Mouse (Mus musculus) layer of hippocampus, postnatal 10 days (tissue): ENCODE results near the gene Eif4a1. TPM values are rescaled to one million over a fixed set of nuclear protein-coding genes. Genes with fewer than 3 reads are reported as not detected.

Experiments used
- DNase-seq, 2 experiments: peaks; one replicate each; pipeline ENCODE4 v3.0.0; 2021; ENCODE audit warnings: low spot score in 2 of 2
- total RNA-seq, 2 experiments: library from RNA; stranded (reverse); gene quantifications; 2 replicates each; pipeline ENCODE4 v1.2.3; 2021

Eif4a1 gene
- total RNA-seq, 2 experiments from 2014 or later = 492 to 501 TPM

GRCm38 (mm10) chr11:69680136-69680855 is 8.1 kb upstream of the Eif4a1 start:
- no peak for DNase-seq

GRCm38 (mm10) chr11:69679144-69679543 is 6.9 kb upstream of the Eif4a1 start:
- DNase-seq = no peak

DNA sequence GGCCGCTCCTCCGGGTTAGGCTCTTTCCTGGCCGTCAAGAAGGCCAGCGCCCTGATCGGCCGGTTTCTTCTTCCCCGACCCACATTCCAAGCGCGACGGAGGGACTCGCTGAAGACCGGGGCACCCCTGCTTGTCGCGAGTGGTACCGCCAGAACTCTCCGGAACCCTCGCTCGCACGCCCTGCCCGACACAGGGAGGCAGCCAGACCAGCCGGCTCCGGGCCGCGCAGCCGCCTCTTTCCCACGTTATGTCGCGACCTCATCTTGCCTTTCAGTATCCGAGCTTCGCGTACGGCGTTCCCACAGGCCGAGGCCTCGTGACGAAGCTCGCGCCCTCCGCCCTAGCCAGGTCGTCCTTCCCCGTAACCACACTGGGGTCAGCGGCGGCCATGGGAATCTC is 498 bp downstream of the Eif4a1 start:
- no peak for DNase-seq

DNA sequence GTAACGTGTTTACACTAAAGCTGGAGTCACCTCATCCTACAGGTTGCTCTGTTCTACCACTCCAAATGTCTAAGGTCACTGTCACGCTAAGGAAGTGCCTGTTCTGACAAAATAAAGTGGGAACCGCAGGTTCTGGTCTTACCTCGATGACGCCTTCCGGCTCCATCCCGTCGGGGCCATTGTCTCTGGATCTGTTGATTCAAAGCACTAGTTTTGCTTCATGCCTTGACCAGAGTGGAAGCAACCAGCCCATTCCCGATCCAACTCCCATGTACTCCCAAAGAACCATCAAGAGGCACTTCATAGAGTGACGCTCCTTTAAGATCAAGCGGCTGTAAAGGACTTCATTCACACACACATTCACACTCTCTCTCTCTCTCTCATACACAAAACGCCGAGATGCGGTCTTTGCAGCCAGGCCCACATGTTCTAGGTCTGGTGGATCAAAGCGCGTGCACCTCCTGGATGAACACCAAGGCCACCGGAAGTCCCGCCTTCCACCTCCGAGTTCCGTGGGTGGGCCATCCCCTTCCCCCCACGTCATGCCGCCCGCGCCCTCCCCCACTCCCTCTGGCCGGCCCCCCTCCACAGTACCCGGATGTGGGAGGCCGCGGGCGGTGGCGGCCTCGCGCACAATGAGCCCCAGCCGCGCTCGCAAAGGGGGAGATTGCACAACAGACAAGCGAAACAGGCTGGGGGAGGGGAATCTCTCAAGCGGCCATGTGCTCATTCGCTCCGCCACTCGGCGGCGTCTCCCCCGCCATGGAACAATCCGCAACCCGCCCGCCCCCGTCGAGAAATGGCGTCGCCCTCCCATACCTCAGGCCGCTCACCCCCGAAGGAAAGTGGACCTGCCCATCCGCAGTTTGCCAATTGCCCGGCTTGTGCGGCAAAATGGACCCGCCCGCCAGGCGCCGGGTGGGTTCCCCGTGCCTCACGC is 1.2 kb downstream of the Eif4a1 start:
- DNase-seq = peak; percentile 92 to 95

GRCm38 (mm10) chr11:69666665-69667005 is 5.6 kb downstream of the Eif4a1 start:
- no peak for DNase-seq

DNA sequence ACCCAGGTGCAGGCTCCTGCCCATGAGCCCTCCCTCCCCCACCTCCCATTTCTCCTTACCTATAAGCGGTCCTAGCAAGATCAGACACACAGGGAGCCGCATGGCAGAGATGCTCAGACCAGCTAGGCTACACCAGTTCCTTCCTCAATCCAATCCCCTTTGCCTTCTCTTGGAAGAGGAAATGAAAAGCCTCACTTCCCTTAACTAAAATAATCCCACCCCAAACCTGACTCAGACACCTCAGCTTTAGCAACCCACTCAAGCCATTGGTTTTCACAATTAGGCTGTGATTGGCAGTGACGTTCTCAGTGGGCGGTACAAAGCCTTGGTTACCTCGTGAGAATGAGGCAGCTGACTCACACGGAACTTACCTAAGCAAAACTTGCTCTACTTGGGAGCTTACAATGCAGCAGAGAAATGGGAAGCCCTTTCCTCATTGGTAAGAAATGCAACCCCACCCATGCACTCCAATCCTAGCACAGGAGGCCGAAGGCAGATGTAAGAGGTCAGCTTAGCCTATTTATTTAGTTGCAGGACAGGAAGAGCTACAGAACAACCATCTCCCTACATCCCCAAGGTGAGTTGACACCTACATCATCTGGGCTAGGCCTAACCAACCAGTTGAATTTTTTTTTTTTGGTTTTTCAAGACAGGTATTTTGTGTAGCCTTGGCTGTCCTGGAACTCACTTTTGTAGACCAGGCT is 6.1 kb downstream of the Eif4a1 start, which contains the start of gene Cd68:
Cd68 (minus strand) TSS at position 193 of the 704 bp plus-strand sequence.
- peak; percentile 60 for DNase-seq

DNA sequence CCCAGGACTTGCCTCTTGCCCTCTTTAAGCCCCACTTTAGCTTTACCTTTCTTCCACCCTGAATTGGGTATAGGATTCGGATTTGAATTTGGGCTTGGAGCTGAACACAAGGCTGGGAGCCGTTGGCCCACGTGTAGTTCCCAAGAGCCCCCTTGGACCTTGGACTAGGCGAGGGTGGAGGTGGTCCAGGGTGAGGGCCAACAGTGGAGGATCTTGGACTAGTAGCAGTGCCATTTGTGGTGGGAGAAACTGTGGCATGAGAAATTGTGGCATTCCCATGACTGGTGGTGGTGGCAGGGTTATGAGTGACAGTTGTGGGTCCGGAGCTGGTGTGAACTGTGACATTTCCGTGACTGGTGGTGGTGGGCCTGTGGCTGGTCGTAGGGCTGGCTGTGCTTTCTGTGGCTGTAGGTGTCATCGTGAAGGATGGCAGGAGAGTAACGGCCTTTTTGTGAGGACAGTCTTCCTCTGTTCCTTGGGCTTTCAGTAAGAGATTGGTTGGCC is 6.7 kb downstream of the Eif4a1 start:
- no peak for DNase-seq

- no peak for DNase-seq
These were observed 7.4 kb downstream of the Eif4a1 start for GRCm38 (mm10) chr11:69664841-69665240.

- no peak for DNase-seq
These were observed 8.4 kb downstream of the Eif4a1 start for GRCm38 (mm10) chr11:69663795-69664194.

DNA sequence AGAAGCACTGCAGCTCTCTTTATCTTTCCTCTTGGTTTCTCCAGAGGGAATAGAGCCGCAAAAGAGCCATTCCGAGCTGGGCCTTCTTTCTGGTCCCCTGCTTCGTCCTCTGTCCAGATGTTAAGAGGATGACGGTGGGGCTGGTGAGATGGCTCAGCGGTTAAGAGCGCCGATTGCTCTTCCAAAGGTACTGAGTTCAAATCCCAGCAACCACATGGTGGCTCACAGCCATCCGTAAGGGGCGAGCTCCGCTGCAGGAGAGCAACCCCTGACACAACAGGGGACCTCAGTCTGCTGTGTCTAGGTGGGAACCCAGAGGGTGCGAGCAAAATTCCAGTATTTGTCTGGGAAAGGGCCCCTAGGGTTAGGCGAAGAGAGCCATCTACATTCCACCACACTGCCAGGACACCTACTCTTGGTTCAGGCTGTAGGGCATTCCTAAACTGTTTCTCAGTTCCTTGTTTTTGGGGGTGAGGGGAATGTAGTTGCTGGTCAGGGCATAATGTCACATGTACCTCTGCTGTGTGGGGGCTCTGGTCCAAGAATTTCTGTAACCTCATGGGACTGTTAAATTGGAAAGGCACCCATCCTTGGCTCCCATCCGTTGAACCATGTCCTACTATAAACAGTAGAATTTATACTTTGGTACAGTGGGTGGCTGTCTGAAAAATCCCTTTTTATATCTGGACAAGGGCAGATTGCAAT is 9.1 kb downstream of the Eif4a1 start:
- DNase-seq = no peak

GRCm38 (mm10) chr11:69662213-69662966 is 9.8 kb downstream of the Eif4a1 start, which contains the start of gene Mpdu1:
Gene Mpdu1, minus strand, starts transcription at chr11:69662642.
- DNase-seq = peak; percentile 93 to 94

DNA sequence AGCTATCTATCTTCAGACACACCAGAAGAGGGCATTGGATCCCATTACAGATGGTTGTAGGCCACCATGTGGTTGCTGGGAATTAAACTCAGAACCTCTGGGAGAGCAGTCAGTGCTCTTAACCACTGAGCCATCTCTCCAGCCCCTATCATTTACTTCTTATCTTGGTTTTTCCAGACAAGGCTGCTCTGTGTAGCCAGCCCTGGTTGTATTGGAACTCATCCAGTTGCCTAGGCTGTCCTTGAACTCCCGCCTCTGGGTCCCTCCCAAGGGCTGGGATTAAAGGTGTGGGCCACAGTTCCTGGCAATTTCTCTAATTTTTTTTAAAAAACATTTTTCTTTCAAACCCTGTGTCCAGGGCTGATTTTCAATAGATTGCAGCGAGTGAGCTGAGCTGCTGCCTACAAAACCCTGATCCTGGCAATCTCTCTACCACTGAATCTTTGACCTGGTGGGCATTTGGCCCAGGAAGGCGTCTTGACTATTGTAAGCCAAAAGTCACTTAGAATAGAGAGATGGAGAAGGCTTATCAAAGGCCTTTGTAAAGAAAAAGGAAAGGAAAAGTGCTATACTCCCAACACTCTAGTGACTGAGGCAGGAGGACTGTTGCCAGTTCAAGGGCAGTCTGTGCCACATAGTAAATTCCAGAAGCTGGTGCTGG is 10.9 kb downstream of the Eif4a1 start:
- DNase-seq = no peak

GRCm38 (mm10) chr11:69657462-69657881 is 14.8 kb downstream of the Eif4a1 start:
- DNase-seq = no peak

GRCm38 (mm10) chr11:69656617-69657461 is 15.4 kb downstream of the Eif4a1 start:
- no peak for DNase-seq

GRCm38 (mm10) chr11:69656065-69656455 is 16.2 kb downstream of the Eif4a1 start:
- no peak for DNase-seq

DNA sequence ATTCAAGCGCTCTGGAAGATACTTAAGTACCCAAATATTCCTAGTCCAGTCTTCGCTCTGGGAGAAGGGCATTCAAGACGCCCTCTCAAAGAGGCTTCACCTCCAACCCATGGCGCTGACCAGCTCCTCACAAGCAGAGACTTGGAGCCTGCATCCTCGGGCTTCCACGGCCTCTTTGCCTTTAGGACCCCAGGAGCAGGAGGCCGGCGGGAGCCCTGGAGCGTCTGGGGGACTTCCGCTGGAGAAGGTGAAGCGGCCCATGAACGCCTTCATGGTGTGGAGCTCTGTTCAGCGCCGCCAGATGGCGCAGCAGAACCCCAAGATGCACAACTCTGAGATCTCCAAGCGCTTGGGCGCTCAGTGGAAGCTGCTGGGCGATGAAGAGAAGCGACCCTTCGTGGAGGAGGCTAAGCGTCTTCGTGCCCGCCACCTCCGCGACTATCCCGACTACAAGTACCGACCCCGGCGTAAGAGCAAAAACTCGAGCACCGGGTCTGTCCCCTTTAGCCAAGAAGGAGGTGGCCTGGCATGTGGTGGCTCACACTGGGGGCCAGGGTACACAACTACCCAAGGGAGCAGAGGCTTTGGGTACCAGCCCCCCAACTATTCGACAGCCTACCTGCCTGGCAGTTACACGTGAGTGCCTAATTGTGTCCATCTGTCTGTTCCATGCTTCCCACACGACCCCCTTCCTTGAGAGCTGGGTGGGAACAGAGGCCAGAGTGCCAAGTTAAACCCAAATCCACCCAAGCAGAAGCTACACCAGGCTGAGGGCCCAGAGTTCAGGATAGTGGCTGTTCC is 16.8 kb downstream of the Eif4a1 start, which contains the start of gene Sox15:
Sox15 (plus strand) TSS at position 51 of the 801 bp plus-strand sequence.
- peak; percentile 71 to 82 for DNase-seq

- DNase-seq = no peak
These were observed 17.5 kb downstream of the Eif4a1 start for GRCm38 (mm10) chr11:69654760-69655159.

DNA sequence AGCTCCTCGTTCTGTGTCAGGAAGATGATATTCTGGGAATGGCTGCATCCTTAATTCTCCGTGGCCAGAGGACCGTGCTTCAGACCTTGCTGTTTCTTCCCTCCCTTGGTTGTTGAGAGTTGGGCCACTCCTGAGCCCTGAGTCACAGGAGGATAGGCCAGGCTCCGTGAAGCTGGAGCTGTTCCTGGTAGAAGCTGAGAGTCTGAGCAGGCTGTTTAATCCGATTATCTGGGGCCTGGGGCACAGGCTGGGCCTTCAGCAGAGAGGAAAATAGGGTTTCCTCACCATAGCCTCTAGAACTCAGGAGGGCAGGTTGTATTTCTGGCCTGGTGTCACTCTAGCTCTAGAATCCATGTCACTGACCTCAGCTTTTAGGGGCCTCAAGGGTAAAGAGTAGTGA is 18.8 kb downstream of the Eif4a1 start:
- no peak for DNase-seq
